Comparison of ENCODE assay signal across 9 mouse cellular contexts in genomic region chr10:75853452-75853851, GRCm38 (mm10). TPM values are rescaled to one million over a fixed set of nuclear protein-coding genes. Genes with fewer than 3 reads are reported as not detected.
DNase-seq lines count a peak whose midpoint lies in the region; ATAC-seq and TF ChIP-seq lines count a peak whose summit lies in the region.
"Had no signal": no experiment of that assay in that cellular context is flagged by ENCODE, and none has a peak within 500 bp of the region (broad histone marks: within the 10 kb centered on the region; RNA-seq: fewer than 3 reads in every experiment).

No protein-coding gene starts in this region.

- TF ChIP-seq POLR2A in cerebellum, adult 2 months (IDR thresholded peaks at IDR 0.05; ENCODE audit: borderline replicate concordance, insufficient read depth, low read length): no peak

- no peak overlapping the region for H3K27ac ChIP-seq in cerebellum, adult 2 months (ENCODE audit: insufficient read depth, low read length)
- no peak overlapping the region for H3K27ac ChIP-seq in hindbrain, embryonic 16.5 days (ENCODE audit: low read depth, low read length)

- peak; percentile 55; the same call in 1 of the 2 replicates for ATAC-seq in hindbrain, embryonic 16.5 days
- peak; percentile 84 for ATAC-seq in megakaryocyte, adult 5-6 weeks (ENCODE audit: poor library complexity, severe bottlenecking)

- no peaks in the 10 kb centered on the region for H3K27me3 ChIP-seq in cerebellum, adult 2 months (ENCODE audit: control insufficient read depth, insufficient read depth, low read length)
- no peaks in the 10 kb centered on the region for H3K27me3 ChIP-seq in hindbrain, embryonic 16.5 days (replicated peaks; ENCODE audit: control insufficient read depth, insufficient read depth, low read length)

- TF ChIP-seq CTCF in cerebellum, adult 2 months (IDR thresholded peaks at IDR 0.05; ENCODE audit: borderline replicate concordance, insufficient read depth, low read depth, low read length): peak; percentile 75

- H3K4me2 ChIP-seq in hindbrain, embryonic 16.5 days (ENCODE audit: low read length): no peak overlapping the region

- 11% methylated on average over 10 of the region's 10 CpGs for WGBS in cerebellum, adult 2 months
- 17% methylated on average over 10 of the region's 10 CpGs for WGBS in hindbrain, embryonic 16.5 days

- no peak overlapping the region for H3K4me3 ChIP-seq in cerebellum, adult 2 months (replicated peaks; ENCODE audit: insufficient read depth, low read depth, low read length)
- no peak overlapping the region for H3K4me3 ChIP-seq in hindbrain, embryonic 16.5 days (ENCODE audit: low read length)

- no peaks in the 10 kb centered on the region for H3K36me3 ChIP-seq in hindbrain, embryonic 16.5 days (ENCODE audit: control insufficient read depth, insufficient read depth, low read length)

- H3K4me1 ChIP-seq in cerebellum, adult 2 months (ENCODE audit: control insufficient read depth, insufficient read depth, low read length): peaks cover 4% of the 10 kb centered on the region; the same call in 1 of the 2 replicates
- peaks cover 9% of the 10 kb centered on the region for H3K4me1 ChIP-seq in hindbrain, embryonic 16.5 days (ENCODE audit: control insufficient read depth, insufficient read depth, low read depth, low read length)

- H3K9ac ChIP-seq in hindbrain, embryonic 16.5 days (ENCODE audit: low read depth, low read length): no peak overlapping the region

- peak; percentile 79 for DNase-seq in T-cell, adult 2 months (ENCODE audit: low spot score)
- DNase-seq in cerebellum, adult 2 months: peak; percentile 85 to 88
- peak; percentile 72 to 95 for DNase-seq in frontal cortex, adult 2 months (ENCODE audit: extremely low spot score in 1 of 2, low spot score in 1 of 2)
- peak; percentile 85 to 93 for DNase-seq in left cerebral cortex, adult 18-20 months (ENCODE audit: low spot score in 2 of 2)
- peak; percentile 67 to 72 for DNase-seq in right cerebral cortex, postnatal 36 days (ENCODE audit: low spot score in 2 of 2)
- DNase-seq in urinary bladder, postnatal 4 days (ENCODE audit: low spot score in 2 of 2): peak; percentile 54 to 81

- no peaks in the 10 kb centered on the region for H3K9me3 ChIP-seq in hindbrain, embryonic 16.5 days (ENCODE audit: control insufficient read depth, low read length)

RNA-seq across cellular contexts. Expression of gene Mif, which starts 6.6 kb away (rescaled TPM):
- polyA plus RNA-seq in cerebellum, adult 2 months (2012; rRNA removed): 1,309 and 1,339 TPM in 2 replicates
- 1,072 and 1,398 TPM in 2 replicates for polyA plus RNA-seq in frontal cortex, adult 2 months (2012; rRNA removed)
- polyA plus RNA-seq in hindbrain, embryonic 16.5 days (2015; fragmentation: Nextera tagmentation; extraction: Ambion mirVana): 1,592 and 1,680 TPM in 2 replicates
- 100 to 1,000 TPM; 526 to 535 TPM for total RNA-seq in left cerebral cortex, adult 18-20 months (2021)
- total RNA-seq in megakaryocyte, adult 5-6 weeks (2015): 68.9 and 73.4 TPM in 2 replicates
- 87.4 and 123 TPM in 2 replicates for total RNA-seq in megakaryocyte, adult 5-6 weeks (2017)

RNA-seq across cellular contexts. Expression of gene Gstt2, which starts 16.2 kb away (rescaled TPM):
- polyA plus RNA-seq in cerebellum, adult 2 months (2012; rRNA removed): 21.0 and 26.6 TPM in 2 replicates
- polyA plus RNA-seq in frontal cortex, adult 2 months (2012; rRNA removed): 17.8 and 20.9 TPM in 2 replicates
- polyA plus RNA-seq in hindbrain, embryonic 16.5 days (2015; fragmentation: Nextera tagmentation; extraction: Ambion mirVana): 7.9 and 8.5 TPM in 2 replicates
- 1 to 10 TPM; 4.3 to 5.0 TPM for total RNA-seq in left cerebral cortex, adult 18-20 months (2021)
- total RNA-seq in megakaryocyte, adult 5-6 weeks (2015): 4.7 and 5.9 TPM in 2 replicates
- 1.8 and 4.7 TPM in 2 replicates for total RNA-seq in megakaryocyte, adult 5-6 weeks (2017)

RNA-seq across cellular contexts. Expression of gene Gstt4, which starts 31.1 kb away (rescaled TPM):
- polyA plus RNA-seq in cerebellum, adult 2 months (2012; rRNA removed): 0.14 TPM in 1 of 2 replicates, not detected in the other
- polyA plus RNA-seq in frontal cortex, adult 2 months (2012; rRNA removed): not detected in 2 replicates
- polyA plus RNA-seq in hindbrain, embryonic 16.5 days (2015; fragmentation: Nextera tagmentation; extraction: Ambion mirVana): not detected in 2 replicates
- total RNA-seq in left cerebral cortex, adult 18-20 months (2021): not detected
- not detected in 2 replicates for total RNA-seq in megakaryocyte, adult 5-6 weeks (2015)
- not detected in 2 replicates for total RNA-seq in megakaryocyte, adult 5-6 weeks (2017)
- total RNA-seq: left cerebral cortex, adult 8-10 months had no signal

RNA-seq across cellular contexts. Expression of gene Derl3, which starts 39.8 kb away (rescaled TPM):
- 3.4 TPM in 2 replicates for polyA plus RNA-seq in cerebellum, adult 2 months (2012; rRNA removed)
- 5.3 and 6.5 TPM in 2 replicates for polyA plus RNA-seq in frontal cortex, adult 2 months (2012; rRNA removed)
- polyA plus RNA-seq in hindbrain, embryonic 16.5 days (2015; fragmentation: Nextera tagmentation; extraction: Ambion mirVana): 0.64 and 1.9 TPM in 2 replicates
- total RNA-seq in left cerebral cortex, adult 18-20 months (2021): 1 to 10 TPM; 4.0 to 4.9 TPM
- total RNA-seq in megakaryocyte, adult 5-6 weeks (2015): 0.41 and 0.89 TPM in 2 replicates
- not detected in 2 replicates for total RNA-seq in megakaryocyte, adult 5-6 weeks (2017)

RNA-seq across cellular contexts. Expression of gene Gstt1, which starts 55.1 kb away (rescaled TPM):
- polyA plus RNA-seq in cerebellum, adult 2 months (2012; rRNA removed): 37.6 and 40.1 TPM in 2 replicates
- polyA plus RNA-seq in frontal cortex, adult 2 months (2012; rRNA removed): 29.8 and 39.9 TPM in 2 replicates
- polyA plus RNA-seq in hindbrain, embryonic 16.5 days (2015; fragmentation: Nextera tagmentation; extraction: Ambion mirVana): 18.8 and 21.9 TPM in 2 replicates
- total RNA-seq in left cerebral cortex, adult 18-20 months (2021): 10 to 100 TPM; 14.2 to 16.5 TPM
- 0.78 TPM in 1 of 2 replicates, not detected in the other for total RNA-seq in megakaryocyte, adult 5-6 weeks (2015)
- not detected in 2 replicates for total RNA-seq in megakaryocyte, adult 5-6 weeks (2017)
